Mouse (Mus musculus) kidney, postnatal 36 days (tissue): ENCODE data around the gene Nfyb.

Experiments
- DNase-seq, 2 experiments: peaks; one replicate each; pipeline ENCODE4 v3.0.0; 2021 to 2022; ENCODE audit warnings: mixed read lengths in 2 of 2

The Nfyb gene

GRCm38 (mm10) chr10:82742578-82742977 lies 21.4 kb downstream of the Nfyb start:
- no peak for DNase-seq

DNA sequence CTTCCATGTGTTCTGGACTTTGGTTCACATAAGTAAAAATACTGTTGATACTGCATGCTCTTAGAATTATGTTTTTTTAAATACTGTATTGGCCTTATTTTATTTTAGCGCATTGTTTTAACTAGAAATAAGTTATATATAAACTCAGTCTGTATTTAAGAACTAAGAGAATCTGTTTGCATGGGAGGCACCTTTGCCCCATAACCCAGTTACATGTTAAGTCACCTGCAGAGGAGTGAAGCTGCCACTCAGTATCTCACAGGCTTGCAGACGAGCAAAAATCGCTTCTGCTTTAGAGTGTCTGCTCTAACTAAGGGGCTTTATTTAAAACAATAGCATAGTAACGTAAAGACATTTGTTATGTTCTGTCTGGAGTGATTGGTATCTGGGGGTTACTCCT lies 22.1 kb downstream of the Nfyb start:
- peak in 1 of 2 experiments; percentile 50 for DNase-seq

- DNase-seq, result no peak
Observed at GRCm38 (mm10) chr10:82741354-82741753, 22.6 kb downstream of the Nfyb start.

DNA sequence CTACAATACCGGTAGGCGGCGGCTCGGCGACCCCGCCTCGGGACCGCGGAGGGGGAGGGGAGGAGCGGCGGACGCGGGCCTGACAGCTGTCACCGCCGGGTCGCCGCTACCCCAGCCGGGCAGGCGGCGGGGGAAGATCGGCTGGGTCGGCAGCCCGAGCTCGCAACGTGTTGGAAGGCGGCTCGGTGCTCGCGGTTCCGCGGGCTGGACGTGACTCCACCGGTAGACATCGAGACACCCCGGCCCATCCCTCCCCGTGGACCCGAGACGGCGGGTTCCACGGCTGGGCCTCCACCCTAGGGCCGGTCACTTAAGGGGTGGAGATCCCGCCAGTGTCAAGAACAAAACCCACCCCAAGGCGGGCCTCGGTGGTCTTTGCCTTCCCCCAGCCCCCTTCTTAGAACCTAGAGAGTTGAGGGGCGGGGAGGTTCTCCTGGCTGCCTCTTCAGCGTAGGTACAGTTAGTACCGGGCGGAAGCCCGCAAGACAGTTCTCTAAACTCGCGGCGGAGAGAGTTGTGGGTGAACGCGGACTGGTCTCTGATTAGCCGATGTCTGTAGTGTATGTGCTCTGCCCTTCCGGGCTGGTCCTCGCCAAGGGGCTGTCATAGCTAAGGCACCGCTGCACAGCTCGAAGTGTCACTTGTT lies 64.5 kb downstream of the Nfyb start:
- peak; percentile 6 to 39 for DNase-seq

DNA sequence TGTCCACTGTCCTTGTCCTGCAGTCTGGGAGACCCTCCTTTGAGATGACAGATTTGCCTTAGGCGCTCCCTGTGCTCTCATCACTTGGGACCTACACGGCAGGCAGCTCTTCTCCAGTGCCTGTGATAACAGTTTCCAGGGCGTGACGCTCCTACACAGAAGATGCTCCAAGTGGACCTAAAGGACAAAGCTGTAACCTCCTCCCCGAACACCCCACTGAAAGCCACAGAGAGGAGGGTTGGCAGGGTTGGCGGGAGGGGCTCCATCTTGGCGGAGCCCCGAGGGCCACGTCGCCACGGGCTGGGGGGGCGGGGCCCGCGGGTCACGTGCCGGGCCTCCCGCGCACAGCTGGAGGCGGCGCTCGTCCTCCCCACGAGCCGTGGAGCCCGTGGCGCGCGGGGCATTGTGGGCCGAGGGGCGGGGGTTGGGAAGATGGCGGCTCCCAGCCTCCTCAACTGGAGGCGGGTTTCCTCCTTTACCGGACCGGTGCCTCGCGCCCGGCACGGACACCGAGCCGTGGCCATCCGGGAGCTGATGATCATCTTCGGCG lies 65.2 kb downstream of the Nfyb start:
- peak; percentile 89 to 96 for DNase-seq
